Mouse (Mus musculus): ENCODE data around the gene Olfr918.

The Olfr918 gene

DNA sequence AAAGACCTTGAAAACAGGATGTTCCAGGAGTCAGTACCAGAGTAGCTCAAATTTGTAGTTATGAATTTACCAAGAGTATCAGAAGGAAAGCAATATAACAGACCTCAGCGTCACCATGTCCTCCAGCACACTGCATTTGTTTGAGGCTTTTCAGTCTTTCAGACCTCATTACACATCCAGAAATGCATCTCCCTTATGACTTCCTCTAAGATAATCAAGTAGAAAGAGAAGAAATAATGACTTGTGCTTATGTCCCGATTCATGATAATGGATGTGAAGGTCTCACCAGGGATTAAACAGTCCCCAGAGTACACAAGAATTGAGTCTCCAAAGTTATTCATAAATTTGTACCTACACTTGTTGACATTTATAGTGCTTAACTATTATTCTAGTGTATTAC lies at the start of gene Olfr918:
Olfr918 (minus strand) TSS at position 101 of the 400 bp plus-strand sequence.
- in situ Hi-C loops (cut with MboI; ENCODE audit: low sequenced_read_pairs): no loop called here

DNA sequence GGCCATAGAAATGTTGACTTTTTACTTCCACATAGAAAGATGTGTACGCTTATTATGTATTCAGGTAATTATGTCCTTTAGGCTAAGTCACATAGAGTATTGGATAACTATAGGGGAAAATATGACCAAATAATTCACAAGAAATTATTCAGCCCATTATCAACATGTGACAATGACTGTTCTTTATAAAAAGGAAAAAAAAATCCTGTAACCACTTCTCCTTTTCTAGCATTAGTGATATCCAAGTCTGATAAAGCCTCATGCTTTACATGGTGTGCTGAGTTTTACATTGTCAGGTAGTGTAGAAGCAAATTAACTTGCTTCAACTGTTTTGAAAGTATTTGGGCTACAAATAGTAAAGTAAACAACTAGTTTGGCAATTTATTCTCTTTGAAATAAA lies 49.6 kb upstream of the Olfr918 start:
- in situ Hi-C loops (cut with MboI; ENCODE audit: low sequenced_read_pairs): no loop called here

DNA sequence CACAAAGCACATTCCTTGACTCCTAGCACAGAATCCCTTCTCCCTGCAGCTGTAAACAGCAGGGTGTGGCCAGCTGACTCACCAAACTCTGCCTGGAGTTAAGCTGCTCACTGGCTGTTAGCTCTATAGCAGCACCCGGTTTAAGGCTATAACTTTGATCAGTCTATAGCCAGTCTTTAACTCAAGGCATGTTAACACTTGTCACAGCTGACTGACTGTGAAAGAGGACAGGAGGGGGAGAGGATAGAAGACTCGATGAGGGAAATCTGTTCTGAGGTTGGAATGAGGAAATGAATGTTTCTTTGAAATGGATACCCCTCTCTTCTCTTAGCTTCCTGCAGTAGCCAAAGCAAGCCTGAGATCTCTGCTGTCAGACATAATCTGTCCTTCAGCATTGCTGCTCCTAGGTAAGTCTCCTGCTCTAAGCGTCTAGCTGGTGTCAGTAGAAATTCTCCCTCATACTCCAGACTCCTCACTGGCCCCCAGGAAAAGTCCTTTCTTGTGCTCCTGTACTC lies 44.6 kb upstream of the Olfr918 start:
- in situ Hi-C loops (cut with MboI; ENCODE audit: low sequenced_read_pairs): no loop called here

GRCm38 (mm10) chr9:38718102-38718501 lies 43.7 kb upstream of the Olfr918 start, which contains the start of gene Vwa5a:
Gene Vwa5a, plus strand, starts transcription at chr9:38718268.
- in situ Hi-C loops (cut with MboI; ENCODE audit: low sequenced_read_pairs): no loop called here

DNA sequence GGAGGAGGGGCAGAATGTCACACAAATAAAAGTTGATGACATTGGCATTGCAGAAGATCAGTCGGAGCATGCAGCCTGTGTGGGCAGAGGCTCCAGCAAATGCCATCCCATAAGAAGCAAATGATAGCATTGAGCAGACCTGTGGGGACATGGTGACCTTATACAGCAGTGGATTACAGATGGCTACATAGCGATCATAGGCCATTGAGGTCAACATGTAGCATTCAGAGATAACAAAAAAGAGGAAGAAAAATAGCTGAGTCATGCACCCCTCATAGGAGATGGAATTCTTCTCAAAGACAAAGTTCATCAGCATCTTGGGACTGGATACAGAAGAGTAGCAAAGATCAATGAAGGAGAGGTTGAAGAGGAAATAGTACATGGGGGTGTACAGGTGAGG lies 1.5 kb downstream of the Olfr918 start:
- in situ Hi-C loops (cut with MboI; ENCODE audit: low sequenced_read_pairs): no loop called here

DNA sequence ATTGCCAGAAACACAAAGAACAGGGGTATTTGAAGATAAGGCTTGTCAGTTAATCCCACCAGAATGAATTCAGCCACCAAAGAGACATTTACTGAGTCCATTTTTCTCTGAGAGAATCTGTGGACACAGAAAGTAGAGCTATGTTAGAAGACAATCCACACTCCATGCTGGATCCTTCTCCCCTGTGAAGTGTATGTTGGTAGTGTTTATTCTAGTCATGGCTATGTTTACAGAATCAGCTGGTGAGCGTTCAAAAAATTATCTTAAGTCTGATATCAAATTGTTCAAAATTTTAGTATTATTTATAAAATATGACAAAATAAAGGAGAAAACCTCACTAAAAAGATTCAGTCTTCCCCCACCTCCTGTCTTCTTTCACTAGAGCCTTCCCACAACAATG lies 8.7 kb downstream of the Olfr918 start, which contains the start of gene Olfr917:
Olfr917 (minus strand) TSS at position 101 of the 400 bp plus-strand sequence.
- in situ Hi-C loops (cut with MboI; ENCODE audit: low sequenced_read_pairs): no loop called here

DNA sequence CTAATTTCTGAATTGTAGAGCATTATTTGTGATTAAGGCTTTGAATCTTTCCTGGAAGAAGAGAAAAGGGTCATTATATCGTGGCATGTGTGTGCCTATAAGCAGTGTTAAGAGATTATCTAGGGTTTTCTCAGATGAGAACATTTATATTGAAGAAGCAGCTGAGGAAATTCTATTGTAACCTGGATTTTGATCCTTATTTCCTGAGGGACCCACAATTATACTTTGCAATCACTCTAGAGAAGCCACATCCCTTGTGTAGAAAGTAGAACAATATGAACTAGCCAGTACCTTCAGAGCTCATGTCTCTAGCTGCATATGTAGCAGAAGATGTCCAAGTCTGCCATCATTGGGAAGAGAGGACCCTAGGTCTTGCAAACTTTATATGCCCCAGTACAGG lies 14.6 kb downstream of the Olfr918 start, which contains the start of gene Olfr916:
Olfr916 (minus strand) TSS at position 101 of the 400 bp plus-strand sequence.
- in situ Hi-C loops (cut with MboI; ENCODE audit: low sequenced_read_pairs): no loop called here

GRCm38 (mm10) chr9:38632406-38632805 lies 42.0 kb downstream of the Olfr918 start:
- in situ Hi-C loops (cut with MboI; ENCODE audit: low sequenced_read_pairs): no loop called here

All from CH12F3 (cell line).